Mouse (Mus musculus) C2C12 (cell line): ENCODE results near the gene Trim11. TPM values are rescaled to one million over a fixed set of nuclear protein-coding genes. Genes with fewer than 3 reads are reported as not detected.

ENCODE experiments used
- H3K27me3 ChIP-seq: one replicate; pipeline ENCODE4 v1.6.1; 2011; ENCODE audit not compliant: control insufficient read depth, insufficient read depth, insufficient read length
- H3K36me3 ChIP-seq: one replicate; pipeline ENCODE4 v1.6.1; 2011; ENCODE audit not compliant: control insufficient read depth, insufficient read depth
- H3K4me3 ChIP-seq: one replicate; pipeline ENCODE4 v1.5.1; 2011; ENCODE audit warnings: mild to moderate bottlenecking, control low read depth; ENCODE audit not compliant: poor library complexity, insufficient read depth, severe bottlenecking
- H3K79me2 ChIP-seq: one replicate; pipeline ENCODE4 v1.6.1; 2011; ENCODE audit not compliant: control insufficient read depth, insufficient read depth
- H3K79me3 ChIP-seq: one replicate; pipeline ENCODE4 v1.6.1; 2011; ENCODE audit warnings: low read depth, control low read depth
- H3ac ChIP-seq: one replicate; pipeline ENCODE3; 2011; ENCODE audit warnings: low read depth; ENCODE audit not compliant: control insufficient read depth, insufficient read length
- CEBPB ChIP-seq: IDR thresholded peaks from one replicate; pipeline ENCODE4 v1.6.1; 2011; ENCODE audit warnings: low read depth, mild to moderate bottlenecking, control low read depth, moderate library complexity
- CTCF ChIP-seq: IDR thresholded peaks from one replicate; pipeline ENCODE4 v1.5.1; 2011; ENCODE audit not compliant: control insufficient read depth, insufficient read depth, insufficient read length
- FOSL1 ChIP-seq: IDR thresholded peaks from one replicate; pipeline ENCODE4 v1.8.0; 2011; ENCODE audit warnings: mild to moderate bottlenecking, low read length; ENCODE audit not compliant: poor library complexity, insufficient read depth, severe bottlenecking
- MAX ChIP-seq: IDR thresholded peaks from one replicate; pipeline ENCODE4 v1.6.1; 2011; ENCODE audit warnings: mild to moderate bottlenecking, control low read depth
- MYOD1 ChIP-seq: IDR thresholded peaks from one replicate; pipeline ENCODE4 v1.6.1; 2011; ENCODE audit warnings: low read depth; ENCODE audit not compliant: control insufficient read depth, insufficient read length
- MYOG ChIP-seq: IDR thresholded peaks from one replicate; pipeline ENCODE4 v1.6.1; 2011; ENCODE audit not compliant: control insufficient read depth, insufficient read length; ENCODE audit errors: extremely low read depth
- USF1 ChIP-seq: IDR thresholded peaks from one replicate; pipeline ENCODE4 v1.6.1; 2011; ENCODE audit warnings: low read depth, mild to moderate bottlenecking, control low read depth, moderate library complexity
- microRNA-seq: library from miRNA; unstranded; fragments of <30 nt; microRNA quantifications from one replicate; pipeline ENCODE4, GENCODE M21; 2019; ENCODE audit warnings: borderline microRNAs expressed
- polyA plus RNA-seq: library from polyadenylated mRNA; unstranded; fragments of >200 nt; fragmentation: generic; extraction: Trizol; gene quantifications from one replicate; pipeline ENCODE4 v1.2.1, GENCODE M21; 2012; ENCODE audit warnings: missing spikeins

Gene Trim11
- polyA plus RNA-seq, 1 experiment, result 15.1 TPM

- no peak for TF ChIP-seq CTCF
- no peak for TF ChIP-seq USF1
- no peak for TF ChIP-seq MYOD1
- no peak for TF ChIP-seq MAX
- TF ChIP-seq FOSL1, result no peak
- no peak for TF ChIP-seq MYOG
- TF ChIP-seq CEBPB, result no peak
- peaks cover 51% of the 10 kb centered on the region for H3K27me3 ChIP-seq
- H3K36me3 ChIP-seq, result no peaks in the 10 kb centered on the region
- H3K79me3 ChIP-seq, result no peaks in the 10 kb centered on the region
- H3K4me3 ChIP-seq, result no peak overlapping the region
- no peak overlapping the region for H3ac ChIP-seq
- H3K79me2 ChIP-seq, result no peaks in the 10 kb centered on the region
Measured at GRCm38 (mm10) chr11:59029003-59029402, 51.1 kb downstream of the Trim11 start.

Small RNA genes within 50 kb of the gene (microRNA-seq; reads per million reads assigned to microRNA genes)
- 0.24 reads per million for gene Gm44313

Other genes starting within 250 kb of the Trim11 start
- gene Olfr317, start 238.9 kb upstream of the Trim11 start, polyA plus RNA-seq, result not detected
- not detected for gene Olfr316, start 225.4 kb upstream of the Trim11 start, polyA plus RNA-seq
- not detected for gene Olfr315, start 204.9 kb upstream of the Trim11 start, polyA plus RNA-seq
- not detected for gene Olfr314, start 195.1 kb upstream of the Trim11 start, polyA plus RNA-seq
- not detected for gene Fam183b, start 176.1 kb upstream of the Trim11 start, polyA plus RNA-seq
- not detected for gene Olfr313, start 163.1 kb upstream of the Trim11 start, polyA plus RNA-seq
- not detected for gene Olfr312, start 148.9 kb upstream of the Trim11 start, polyA plus RNA-seq
- gene Olfr311, start 138.8 kb upstream of the Trim11 start, polyA plus RNA-seq, result not detected
- 0.32 TPM for gene Gm12258, start 130.9 kb upstream of the Trim11 start, polyA plus RNA-seq
- 2.2 TPM for gene 2810021J22Rik, start 110.9 kb upstream of the Trim11 start, polyA plus RNA-seq
- gene Zfp39, start 73.9 kb upstream of the Trim11 start, polyA plus RNA-seq, result 0.64 TPM
- gene Btnl10, start 60.2 kb upstream of the Trim11 start, polyA plus RNA-seq, result not detected
- gene Rnf187, start 39.2 kb upstream of the Trim11 start, polyA plus RNA-seq, result 245 TPM
- gene Hist3h2ba, start 29.2 kb upstream of the Trim11 start, polyA plus RNA-seq, result 1.6 TPM
- 11.4 TPM for gene Hist3h2a, start 23.4 kb upstream of the Trim11 start, polyA plus RNA-seq
- gene Trim17, start 23.4 kb upstream of the Trim11 start, polyA plus RNA-seq, result 0.22 TPM
- 0.02 TPM for gene Obscn, start 158.3 kb downstream of the Trim11 start, polyA plus RNA-seq
- 3.5 TPM for gene Iba57, start 185.6 kb downstream of the Trim11 start, polyA plus RNA-seq
- 0.02 TPM for gene Gjc2, start 205.1 kb downstream of the Trim11 start, polyA plus RNA-seq
- gene Guk1, start 214.1 kb downstream of the Trim11 start, polyA plus RNA-seq, result 81.0 TPM
- gene Mrpl55, start 224.4 kb downstream of the Trim11 start, polyA plus RNA-seq, result 44.7 TPM
- gene 2310033P09Rik, start 230.2 kb downstream of the Trim11 start, polyA plus RNA-seq, result 17.8 TPM